Mouse (Mus musculus): Measurements from ENCODE around the gene Sema3g. TPM values are rescaled to one million over a fixed set of nuclear protein-coding genes. Genes with fewer than 3 reads are reported as not detected.

Sema3g gene
- polyA plus RNA-seq, 1 experiment from 2014 or later = 2.1 TPM

GRCm38 (mm10) chr14:31260932-31261331, 43.3 kb downstream of the Sema3g start:
- H3K9ac ChIP-seq = no peak overlapping the region
- no peak for ATAC-seq (ENCODE audit: borderline replicate concordance, extremely low read depth, low FRiP score, low TSS enrichment)
- H3K4me2 ChIP-seq = no peak overlapping the region
- H3K9me3 ChIP-seq = no peaks in the 10 kb centered on the region
- no peak overlapping the region for H3K4me3 ChIP-seq
- 88% methylated on average over 9 of the region's 9 CpGs for WGBS
- H3K4me1 ChIP-seq = no peaks in the 10 kb centered on the region
- peaks cover 57% of the 10 kb centered on the region for H3K36me3 ChIP-seq
- H3K27me3 ChIP-seq = no peaks in the 10 kb centered on the region
- no peak overlapping the region for H3K27ac ChIP-seq

GRCm38 (mm10) chr14:31267649-31268048, 50.0 kb downstream of the Sema3g start:
- no peak overlapping the region for H3K4me3 ChIP-seq
- H3K9ac ChIP-seq = no peak overlapping the region
- no peak for ATAC-seq (ENCODE audit: borderline replicate concordance, extremely low read depth, low FRiP score, low TSS enrichment)
- WGBS = 76% methylated on average over 11 of the region's 11 CpGs
- H3K4me2 ChIP-seq = no peak overlapping the region
- no peaks in the 10 kb centered on the region for H3K27me3 ChIP-seq
- no peak overlapping the region for H3K27ac ChIP-seq
- no peaks in the 10 kb centered on the region for H3K9me3 ChIP-seq
- no peaks in the 10 kb centered on the region for H3K36me3 ChIP-seq
- peaks cover 12% of the 10 kb centered on the region; the same call in 1 of the 2 replicates for H3K4me1 ChIP-seq

- ATAC-seq (ENCODE audit: borderline replicate concordance, extremely low read depth, low FRiP score, low TSS enrichment) = no peak
- H3K4me1 ChIP-seq = peaks cover 12% of the 10 kb centered on the region; the same call in 1 of the 2 replicates
- no peaks in the 10 kb centered on the region for H3K36me3 ChIP-seq
- no peaks in the 10 kb centered on the region for H3K9me3 ChIP-seq
- no peak overlapping the region for H3K4me3 ChIP-seq
- peak overlapping the region; percentile 69; the same call in 1 of the 2 replicates for H3K4me2 ChIP-seq
- no peaks in the 10 kb centered on the region for H3K27me3 ChIP-seq
- WGBS = 66% methylated on average over 9 of the region's 9 CpGs
- H3K27ac ChIP-seq = no peak overlapping the region
- no peak overlapping the region for H3K9ac ChIP-seq
Observed at GRCm38 (mm10) chr14:31268301-31269001, 50.8 kb downstream of the Sema3g start.

GRCm38 (mm10) chr14:31269456-31270100, 51.9 kb downstream of the Sema3g start:
- H3K9me3 ChIP-seq = no peaks in the 10 kb centered on the region
- peak overlapping the region; percentile 69 for H3K4me2 ChIP-seq
- H3K4me1 ChIP-seq = peaks cover 12% of the 10 kb centered on the region; the same call in 1 of the 2 replicates
- H3K9ac ChIP-seq = peak overlapping the region; percentile 17; the same call in 1 of the 2 replicates
- 0 out of 2 replicates have a peak overlapping the region, but pooled peaks have one; percentile 20 for H3K27ac ChIP-seq
- peak overlapping the region; percentile 37 for H3K4me3 ChIP-seq
- WGBS = 15% methylated on average over 25 of the region's 28 CpGs
- H3K27me3 ChIP-seq = no peaks in the 10 kb centered on the region
- H3K36me3 ChIP-seq = no peaks in the 10 kb centered on the region
- peak; percentile 83 for ATAC-seq (ENCODE audit: borderline replicate concordance, extremely low read depth, low FRiP score, low TSS enrichment)

GRCm38 (mm10) chr14:31271121-31271520, 53.5 kb downstream of the Sema3g start:
- H3K27ac ChIP-seq = no peak overlapping the region
- H3K9me3 ChIP-seq = no peaks in the 10 kb centered on the region
- H3K36me3 ChIP-seq = no peaks in the 10 kb centered on the region
- no peak overlapping the region for H3K4me2 ChIP-seq
- no peak for ATAC-seq (ENCODE audit: borderline replicate concordance, extremely low read depth, low FRiP score, low TSS enrichment)
- H3K4me3 ChIP-seq = no peak overlapping the region
- H3K27me3 ChIP-seq = no peaks in the 10 kb centered on the region
- H3K9ac ChIP-seq = no peak overlapping the region
- peaks cover 12% of the 10 kb centered on the region; the same call in 1 of the 2 replicates for H3K4me1 ChIP-seq
- WGBS = 93% methylated on average over 6 of the region's 6 CpGs

- no peak for ATAC-seq (ENCODE audit: borderline replicate concordance, extremely low read depth, low FRiP score, low TSS enrichment)
- Histone ChIP-seq H3K4me2 (no peak overlapping the region), H3K4me1 (peaks cover 12% of the 10 kb centered on the region; the same call in 1 of the 2 replicates), H3K27me3 (no peaks in the 10 kb centered on the region), H3K9me3 (no peaks in the 10 kb centered on the region), H3K9ac (no peak overlapping the region), H3K36me3 (no peaks in the 10 kb centered on the region), H3K27ac (no peak overlapping the region), H3K4me3 (no peak overlapping the region)
- 19% methylated on average over 7 of the region's 7 CpGs for WGBS
Observed at GRCm38 (mm10) chr14:31272164-31272563, 54.5 kb downstream of the Sema3g start.

Other genes with a start within 250 kb of the Sema3g start
- gene Glt8d1, start 216.5 kb upstream of the Sema3g start, polyA plus RNA-seq (2015; fragmentation: Nextera tagmentation; extraction: Ambion mirVana) = 67.0 and 70.1 TPM in 2 replicates
- 399 and 416 TPM in 2 replicates for gene Spcs1, start 216.2 kb upstream of the Sema3g start, polyA plus RNA-seq (2015; fragmentation: Nextera tagmentation; extraction: Ambion mirVana)
- gene Pbrm1, start 198.7 kb upstream of the Sema3g start, polyA plus RNA-seq (2015; fragmentation: Nextera tagmentation; extraction: Ambion mirVana) = 131 and 140 TPM in 2 replicates
- 81.4 and 89.4 TPM in 2 replicates for gene Gnl3, start 198.7 kb upstream of the Sema3g start, polyA plus RNA-seq (2015; fragmentation: Nextera tagmentation; extraction: Ambion mirVana)
- 70.8 and 75.2 TPM in 2 replicates for gene Smim4, start 88.9 kb upstream of the Sema3g start, polyA plus RNA-seq (2015; fragmentation: Nextera tagmentation; extraction: Ambion mirVana)
- gene Nt5dc2, start 86.8 kb upstream of the Sema3g start, polyA plus RNA-seq (2015; fragmentation: Nextera tagmentation; extraction: Ambion mirVana) = 451 and 472 TPM in 2 replicates
- 45.3 and 53.6 TPM in 2 replicates for gene Stab1, start 49.2 kb upstream of the Sema3g start, polyA plus RNA-seq (2015; fragmentation: Nextera tagmentation; extraction: Ambion mirVana)
- gene Tnnc1, start 9.5 kb upstream of the Sema3g start, polyA plus RNA-seq (2015; fragmentation: Nextera tagmentation; extraction: Ambion mirVana) = 91.8 and 115 TPM in 2 replicates
- gene Nisch, start 914 bp upstream of the Sema3g start, polyA plus RNA-seq (2015; fragmentation: Nextera tagmentation; extraction: Ambion mirVana) = 387 and 413 TPM in 2 replicates
- gene Phf7, start 33.5 kb downstream of the Sema3g start, polyA plus RNA-seq (2015; fragmentation: Nextera tagmentation; extraction: Ambion mirVana) = 13.2 and 14.8 TPM in 2 replicates
- gene Bap1, start 33.6 kb downstream of the Sema3g start, polyA plus RNA-seq (2015; fragmentation: Nextera tagmentation; extraction: Ambion mirVana) = 83.0 and 83.4 TPM in 2 replicates
- 2.7 and 3.3 TPM in 2 replicates for gene Dnah1, start 106.0 kb downstream of the Sema3g start, polyA plus RNA-seq (2015; fragmentation: Nextera tagmentation; extraction: Ambion mirVana)
- 34.8 and 37.2 TPM in 2 replicates for gene Capn7, start 118.8 kb downstream of the Sema3g start, polyA plus RNA-seq (2015; fragmentation: Nextera tagmentation; extraction: Ambion mirVana)
- gene Sh3bp5, start 218.2 kb downstream of the Sema3g start, polyA plus RNA-seq (2015; fragmentation: Nextera tagmentation; extraction: Ambion mirVana) = 25.4 and 26.4 TPM in 2 replicates